ENCODE assay signal across 29 mouse cellular contexts in the genomic region with DNA sequence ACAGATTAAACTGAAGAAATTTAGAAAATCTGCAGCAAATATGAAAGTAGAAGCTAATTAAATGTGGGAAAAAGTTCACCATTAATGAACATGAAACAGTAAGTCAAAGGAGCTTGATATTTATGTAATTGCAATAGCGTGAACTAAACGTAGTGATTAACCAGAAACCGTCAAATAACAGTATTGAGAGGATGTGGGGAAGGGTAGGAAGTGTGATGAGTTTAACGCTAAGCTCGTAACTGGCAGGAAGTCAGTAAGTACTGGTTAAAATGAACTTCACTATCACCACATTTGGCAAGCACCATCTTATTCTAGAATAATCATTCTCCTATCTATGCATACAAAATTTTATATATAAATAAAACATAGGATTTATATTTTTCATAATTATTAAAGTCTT. TPM values are rescaled to one million over a fixed set of nuclear protein-coding genes. Genes with fewer than 3 reads are reported as not detected.
A peak's percentile ranks its signal among the peaks of the same experiment; 100 is the strongest.
DNase-seq lines count a peak whose midpoint lies in the region; ATAC-seq and TF ChIP-seq lines count a peak whose summit lies in the region.
"Had no signal": no experiment of that assay in that cellular context is flagged by ENCODE, and none has a peak within 500 bp of the region (broad histone marks: within the 10 kb centered on the region; RNA-seq: fewer than 3 reads in every experiment).

No protein-coding gene starts in this region.

- peaks cover 19% of the 10 kb centered on the region for H3K4me1 ChIP-seq in liver, postnatal 0 days (ENCODE audit: insufficient read depth)
- peaks cover 13% of the 10 kb centered on the region for H3K4me1 ChIP-seq in liver, embryonic 11.5 days (replicated peaks; ENCODE audit: control insufficient read depth, insufficient read depth, low read length)
- H3K4me1 ChIP-seq in midbrain, embryonic 10.5 days = no peaks in the 10 kb centered on the region
- H3K4me1 ChIP-seq: hindbrain, embryonic 15.5 days; limb, embryonic 12.5 days had no signal

- no peaks in the 10 kb centered on the region for H3K36me3 ChIP-seq in liver, postnatal 0 days (replicated peaks; ENCODE audit: insufficient read depth, low read length)
- H3K36me3 ChIP-seq in liver, embryonic 11.5 days (ENCODE audit: control insufficient read depth, insufficient read depth, low read length) = no peaks in the 10 kb centered on the region
- H3K36me3 ChIP-seq in midbrain, embryonic 10.5 days = no peaks in the 10 kb centered on the region
- H3K36me3 ChIP-seq: heart, embryonic 10.5 days; hindbrain, embryonic 15.5 days; limb, embryonic 12.5 days; lung, embryonic 15.5 days; midbrain, embryonic 13.5 days; neural tube, embryonic 13.5 days had no signal

- TF ChIP-seq CTCF in liver, postnatal 0 days (IDR thresholded peaks at IDR 0.05; ENCODE audit: low read depth) = no peak

- no peak for ATAC-seq in liver, postnatal 0 days
- no peak for ATAC-seq in liver, embryonic 11.5 days (replicated peaks; ENCODE audit: low FRiP score)
- ATAC-seq in CD4-positive, CD25-positive, alpha-beta regulatory T cell, adult 4 months = peak; percentile 98
- ATAC-seq in granulocyte monocyte progenitor cell, adult 5-6 weeks (replicated peaks; ENCODE audit: poor library complexity, severe bottlenecking) = 0 out of 2 replicates have a peak, but pooled peaks have one; percentile 38
- ATAC-seq: intestine, embryonic 16.5 days; midbrain, embryonic 13.5 days had no signal

- no peak for DNase-seq in liver, postnatal 0 days
- no peak for DNase-seq in liver, embryonic 11.5 days (ENCODE audit: low spot score)
- peak; percentile 65 for DNase-seq in naive thymus-derived CD4-positive, alpha-beta T cell, adult 2 months (ENCODE audit: low read depth)
- no peak for DNase-seq in kidney, postnatal 36 days
- no peak for DNase-seq in retina, embryonic 14.5 days (ENCODE audit: low spot score)
- no peak for DNase-seq in midbrain, embryonic 10.5 days (ENCODE audit: low spot score)
- DNase-seq: adrenal gland, postnatal 25 days; cerebellum, adult 9-11 months; kidney, adult 9 months; kidney, postnatal 14 days; lung, postnatal 36 days had no signal

- no peaks in the 10 kb centered on the region for H3K27me3 ChIP-seq in liver, postnatal 0 days (ENCODE audit: insufficient read depth, low read length)
- H3K27me3 ChIP-seq in liver, embryonic 11.5 days (replicated peaks; ENCODE audit: control insufficient read depth, insufficient read depth, low read length) = no peaks in the 10 kb centered on the region
- no peaks in the 10 kb centered on the region for H3K27me3 ChIP-seq in midbrain, embryonic 10.5 days (ENCODE audit: low read depth, poor library complexity, severe bottlenecking)
- H3K27me3 ChIP-seq: hindbrain, embryonic 15.5 days; limb, embryonic 12.5 days; lung, embryonic 15.5 days; midbrain, embryonic 13.5 days; neural tube, embryonic 13.5 days had no signal

- no peak overlapping the region for H3K4me2 ChIP-seq in liver, postnatal 0 days (ENCODE audit: low read depth, low read length)
- no peak overlapping the region for H3K4me2 ChIP-seq in liver, embryonic 11.5 days
- H3K4me2 ChIP-seq: hindbrain, embryonic 15.5 days; limb, embryonic 12.5 days; lung, embryonic 15.5 days; midbrain, embryonic 13.5 days; neural tube, embryonic 13.5 days had no signal

- no peak for TF ChIP-seq EP300 in liver, postnatal 0 days (IDR thresholded peaks at IDR 0.05; ENCODE audit: low read depth)

- no peak overlapping the region for H3K9ac ChIP-seq in liver, postnatal 0 days (replicated peaks)
- no peak overlapping the region for H3K9ac ChIP-seq in liver, embryonic 11.5 days (ENCODE audit: low read depth, low read length)
- H3K9ac ChIP-seq: hindbrain, embryonic 15.5 days; limb, embryonic 12.5 days; liver, embryonic 14.5 days; lung, embryonic 15.5 days; midbrain, embryonic 13.5 days; neural tube, embryonic 13.5 days had no signal

- H3K4me3 ChIP-seq in liver, postnatal 0 days (ENCODE audit: low read depth, low read length) = no peak overlapping the region
- H3K4me3 ChIP-seq in liver, embryonic 11.5 days (ENCODE audit: low read depth, low read length) = no peak overlapping the region
- H3K4me3 ChIP-seq in midbrain, embryonic 10.5 days = no peak overlapping the region
- H3K4me3 ChIP-seq: heart, embryonic 10.5 days; hindbrain, embryonic 15.5 days; layer of hippocampus, adult 2 months; limb, embryonic 12.5 days; lung, embryonic 15.5 days; midbrain, embryonic 13.5 days; neural tube, embryonic 13.5 days had no signal

- WGBS in liver, postnatal 0 days (ENCODE audit: insufficient replicate concordance) = 20% methylated on average over 5 of the region's 5 CpGs
- 50% methylated on average over 5 of the region's 5 CpGs for WGBS in liver, embryonic 11.5 days
- 91% methylated on average over 5 of the region's 5 CpGs for WGBS in midbrain, embryonic 10.5 days

- H3K9me3 ChIP-seq in liver, postnatal 0 days (ENCODE audit: low read length) = no peaks in the 10 kb centered on the region
- H3K9me3 ChIP-seq in liver, embryonic 11.5 days (ENCODE audit: control insufficient read depth, low read length) = no peaks in the 10 kb centered on the region
- H3K9me3 ChIP-seq in midbrain, embryonic 10.5 days (replicated peaks) = no peaks in the 10 kb centered on the region
- H3K9me3 ChIP-seq: heart, embryonic 10.5 days; hindbrain, embryonic 15.5 days; limb, embryonic 12.5 days; lung, embryonic 15.5 days; midbrain, embryonic 13.5 days; neural tube, embryonic 13.5 days had no signal

- H3K27ac ChIP-seq in liver, postnatal 0 days (ENCODE audit: low read depth) = 0 out of 2 replicates have a peak overlapping the region, but pooled peaks have one; percentile 53
- H3K27ac ChIP-seq in liver, embryonic 11.5 days (ENCODE audit: low read depth, low read length) = no peak overlapping the region
- H3K27ac ChIP-seq in midbrain, embryonic 10.5 days (replicated peaks) = no peak overlapping the region
- H3K27ac ChIP-seq: heart, embryonic 10.5 days; hindbrain, embryonic 15.5 days; layer of hippocampus, adult 2 months; limb, embryonic 12.5 days; liver, embryonic 14.5 days; lung, embryonic 15.5 days; midbrain, embryonic 13.5 days; neural tube, embryonic 13.5 days; stomach, postnatal 0 days had no signal

RNA-seq across cellular contexts. Expression of a gene that starts 17.2 kb away (rescaled TPM):
- polyA plus RNA-seq in liver, postnatal 0 days (2015; fragmentation: Nextera tagmentation; extraction: Ambion mirVana) = 0.40 and 0.42 TPM in 2 replicates
- 0.04 and 0.05 TPM in 2 replicates for polyA plus RNA-seq in liver, embryonic 11.5 days (2014; fragmentation: Nextera tagmentation; extraction: Ambion mirVana)
- polyA plus RNA-seq in CD4-positive, CD25-positive, alpha-beta regulatory T cell, adult 4 months (2017; shearing (Covaris generic)) = 1 to 10 TPM; 2.2 to 3.2 TPM
- not detected in 2 replicates for total RNA-seq in granulocyte monocyte progenitor cell, adult 5-6 weeks (2014; fragmentation: Nextera tagmentation)
- total RNA-seq in granulocyte monocyte progenitor cell, adult 5-6 weeks (2017) = 0.36 and 0.73 TPM in 2 replicates
- polyA plus RNA-seq in midbrain, embryonic 10.5 days (2016; fragmentation: Nextera tagmentation; extraction: Ambion mirVana) = not detected in 2 replicates
- total RNA-seq: adrenal gland, postnatal 25 days; gastrocnemius, adult 18-20 months; gastrocnemius, postnatal 4 days; layer of hippocampus, adult 2 months; layer of hippocampus, postnatal 25 days had no signal
- polyA plus RNA-seq: embryonic facial prominence, embryonic 11.5 days; forebrain, embryonic 11.5 days; heart, postnatal 0 days; hindbrain, embryonic 15.5 days; limb, embryonic 12.5 days; midbrain, embryonic 13.5 days; neural tube, embryonic 13.5 days had no signal

Comparison
In these comparisons a context has a peak if more than half of its experiments do, and no peak if none do; other contexts are left out.
1. ATAC-seq: peak in CD4-positive, CD25-positive, alpha-beta regulatory T cell, adult 4 months (single experiment) and granulocyte monocyte progenitor cell, adult 5-6 weeks (single experiment); none in liver, postnatal 0 days (single experiment) and liver, embryonic 11.5 days (single experiment).